Mouse (Mus musculus): ENCODE data around the gene Arntl2.

GRCm38 (mm10) chr6:146753560-146754160, 42.2 kb upstream of the Arntl2 start:
- TF ChIP-seq CTCF (IDR thresholded peaks at IDR 0.05; ENCODE audit: low read depth, low read length), result no peak
- TF ChIP-seq POLR2A (IDR thresholded peaks at IDR 0.05; ENCODE audit: extremely low read depth, insufficient read depth, low read length), result no peak

Data from liver, adult 2 months (tissue).